Comparison of ENCODE assay signal across 9 mouse cellular contexts in the genomic region with DNA sequence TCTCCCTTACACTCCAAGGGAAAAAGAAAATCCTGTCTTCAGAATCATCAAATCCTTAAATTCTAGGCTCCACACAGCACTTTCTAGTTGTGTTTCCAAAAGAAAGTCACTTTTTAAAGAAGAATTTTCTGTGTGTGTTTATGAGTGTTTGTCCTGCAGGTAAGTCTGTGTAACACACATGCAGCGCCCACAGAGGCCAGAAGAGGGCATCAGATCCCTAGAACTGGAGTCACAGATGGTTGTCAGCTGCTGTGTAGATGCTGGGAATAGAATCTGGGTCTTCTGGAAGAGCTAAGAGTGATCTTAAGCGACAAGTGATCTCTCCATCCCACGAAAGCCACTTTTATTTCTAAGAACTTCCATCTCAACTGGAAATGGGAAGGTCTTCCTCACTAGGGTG. TPM values are rescaled to one million over a fixed set of nuclear protein-coding genes. Genes with fewer than 3 reads are reported as not detected.
DNase-seq lines count a peak whose midpoint lies in the region; ATAC-seq lines count a peak whose summit lies in the region.
"Had no signal": no experiment of that assay in that cellular context is flagged by ENCODE, and none has a peak within 500 bp of the region (broad histone marks: within the 10 kb centered on the region; RNA-seq: fewer than 3 reads in every experiment).

No protein-coding gene starts in this region.

- no peak overlapping the region for H3K4me3 ChIP-seq in kidney, embryonic 16.5 days (ENCODE audit: low read length)
- H3K4me3 ChIP-seq in hindbrain, embryonic 11.5 days (ENCODE audit: low read depth, low read length): no peak overlapping the region
- H3K4me3 ChIP-seq: midbrain, embryonic 12.5 days had no signal

- H3K4me1 ChIP-seq in kidney, embryonic 16.5 days (ENCODE audit: insufficient read depth, low read length): peaks cover 28% of the 10 kb centered on the region
- H3K4me1 ChIP-seq in hindbrain, embryonic 11.5 days (replicated peaks; ENCODE audit: control insufficient read depth, insufficient read depth, low read length): no peaks in the 10 kb centered on the region

- H3K36me3 ChIP-seq in kidney, embryonic 16.5 days (ENCODE audit: insufficient read depth, low read length): no peaks in the 10 kb centered on the region
- H3K36me3 ChIP-seq in hindbrain, embryonic 11.5 days (ENCODE audit: control insufficient read depth, insufficient read depth, low read length): no peaks in the 10 kb centered on the region
- H3K36me3 ChIP-seq: midbrain, embryonic 12.5 days had no signal

- no peaks in the 10 kb centered on the region for H3K27me3 ChIP-seq in kidney, embryonic 16.5 days (ENCODE audit: insufficient read depth, low read length)
- H3K27me3 ChIP-seq in hindbrain, embryonic 11.5 days (ENCODE audit: control insufficient read depth, insufficient read depth, low read length): no peaks in the 10 kb centered on the region

- no peak for ATAC-seq in kidney, embryonic 16.5 days (ENCODE audit: low FRiP score, low TSS enrichment)
- no peak for ATAC-seq in hindbrain, embryonic 11.5 days (ENCODE audit: low FRiP score)

- H3K9me3 ChIP-seq in kidney, embryonic 16.5 days (ENCODE audit: low read length): peaks cover 5% of the 10 kb centered on the region; the same call in 1 of the 2 replicates
- H3K9me3 ChIP-seq in hindbrain, embryonic 11.5 days (ENCODE audit: control insufficient read depth, low read length): no peaks in the 10 kb centered on the region
- H3K9me3 ChIP-seq: midbrain, embryonic 12.5 days had no signal

- H3K4me2 ChIP-seq in kidney, embryonic 16.5 days (replicated peaks; ENCODE audit: low read depth, low read length): no peak overlapping the region
- H3K4me2 ChIP-seq in hindbrain, embryonic 11.5 days (replicated peaks; ENCODE audit: low read depth, low read length): no peak overlapping the region
- H3K4me2 ChIP-seq: midbrain, embryonic 12.5 days had no signal

- DNase-seq in kidney, adult 11 months: peak; percentile 21
- DNase-seq in ES-CJ7 (ENCODE audit: low read depth, low spot score): peak; percentile 73
- DNase-seq in kidney, adult 9 months: peak; percentile 54
- DNase-seq in spleen, postnatal 14 days (ENCODE audit: low spot score in 2 of 2): peak; percentile 25 to 51
- no peak for DNase-seq in frontal cortex, postnatal 10 days (ENCODE audit: low spot score in 2 of 2)
- no peak for DNase-seq in hindbrain, embryonic 11.5 days (ENCODE audit: low spot score)
- DNase-seq in layer of hippocampus, postnatal 36 days: no peak

- WGBS in kidney, embryonic 16.5 days: 64% methylated on average over 3 of the region's 3 CpGs
- WGBS in hindbrain, embryonic 11.5 days: 66% methylated on average over 3 of the region's 3 CpGs

- H3K9ac ChIP-seq in kidney, embryonic 16.5 days (replicated peaks; ENCODE audit: low read length): no peak overlapping the region
- H3K9ac ChIP-seq in hindbrain, embryonic 11.5 days (ENCODE audit: low read depth, low read length): no peak overlapping the region
- H3K9ac ChIP-seq: midbrain, embryonic 12.5 days had no signal

- no peak overlapping the region for H3K27ac ChIP-seq in kidney, embryonic 16.5 days (ENCODE audit: low read length)
- H3K27ac ChIP-seq in hindbrain, embryonic 11.5 days (ENCODE audit: low read depth, low read length): no peak overlapping the region
- H3K27ac ChIP-seq: midbrain, embryonic 12.5 days had no signal

RNA-seq across cellular contexts. Expression of gene Srp14, which starts 8.3 kb away (rescaled TPM):
- polyA plus RNA-seq in kidney, embryonic 16.5 days (2015; fragmentation: Nextera tagmentation; extraction: Ambion mirVana): 216 and 231 TPM in 2 replicates
- polyA plus RNA-seq in hindbrain, embryonic 11.5 days (2014; fragmentation: Nextera tagmentation; extraction: Ambion mirVana): 304 and 306 TPM in 2 replicates
- total RNA-seq in layer of hippocampus, postnatal 36 days (2021): 100 to 1,000 TPM; 168 to 197 TPM

Comparison
In these comparisons a context has a peak if more than half of its experiments do, and no peak if none do; other contexts are left out.
1. DNase-seq: peak in kidney, adult 11 months (single experiment), ES-CJ7 (single experiment), kidney, adult 9 months (single experiment) and spleen, postnatal 14 days (2 of 2); none in frontal cortex, postnatal 10 days (0 of 2), hindbrain, embryonic 11.5 days (single experiment) and layer of hippocampus, postnatal 36 days (0 of 2).